Mouse (Mus musculus) brain, embryonic 14.5 days (tissue): ENCODE data around the gene Tefm.

Experiments
- CTCF ChIP-seq: fragments of 200-500 bp; IDR thresholded peaks from 2 replicates; pipeline ENCODE4 v1.5.1; 2012; ENCODE audit warnings: inconsistent platforms, mild to moderate bottlenecking, moderate library complexity, borderline replicate concordance; ENCODE audit not compliant: insufficient read depth, insufficient read length; ENCODE audit errors: extremely low read depth
- POLR2A ChIP-seq: fragments of 200-500 bp; IDR thresholded peaks from 2 replicates; pipeline ENCODE4 v1.6.1; 2012; ENCODE audit warnings: mild to moderate bottlenecking, inconsistent platforms, borderline replicate concordance; ENCODE audit not compliant: poor library complexity, insufficient read depth, insufficient read length, severe bottlenecking; ENCODE audit errors: extremely low read depth

- TF ChIP-seq CTCF (no peak), POLR2A (no peak)
Observed at GRCm38 (mm10) chr11:80150566-80150965, 8.6 kb upstream of the Tefm start.
